Comparison of ENCODE assay signal across 15 mouse cellular contexts in genomic region chr15:31237368-31237767, GRCm38 (mm10). TPM values are rescaled to one million over a fixed set of nuclear protein-coding genes. Genes with fewer than 3 reads are reported as not detected.
A peak's percentile ranks its signal among the peaks of the same experiment; 100 is the strongest.
DNase-seq lines count a peak whose midpoint lies in the region; ATAC-seq lines count a peak whose summit lies in the region.
"Had no signal": no experiment of that assay in that cellular context is flagged by ENCODE, and none has a peak within 500 bp of the region (broad histone marks: within the 10 kb centered on the region; RNA-seq: fewer than 3 reads in every experiment).

No protein-coding gene starts in this region.

- no peak for ATAC-seq in kidney, embryonic 14.5 days (ENCODE audit: low FRiP score, low TSS enrichment)
- no peak for ATAC-seq in midbrain, embryonic 15.5 days (replicated peaks)
- ATAC-seq in hindbrain, embryonic 11.5 days (ENCODE audit: low FRiP score): no peak
- ATAC-seq: forebrain, embryonic 16.5 days; lung, postnatal 0 days had no signal

- H3K4me2 ChIP-seq in kidney, embryonic 14.5 days (replicated peaks; ENCODE audit: low read depth, low read length): no peak overlapping the region
- no peak overlapping the region for H3K4me2 ChIP-seq in midbrain, embryonic 15.5 days
- no peak overlapping the region for H3K4me2 ChIP-seq in hindbrain, embryonic 11.5 days (replicated peaks; ENCODE audit: low read depth, low read length)
- H3K4me2 ChIP-seq: limb, embryonic 12.5 days; midbrain, embryonic 12.5 days had no signal

- H3K9ac ChIP-seq in kidney, embryonic 14.5 days (ENCODE audit: low read depth, low read length): no peak overlapping the region
- no peak overlapping the region for H3K9ac ChIP-seq in midbrain, embryonic 15.5 days
- no peak overlapping the region for H3K9ac ChIP-seq in hindbrain, embryonic 11.5 days (ENCODE audit: low read depth, low read length)
- H3K9ac ChIP-seq: limb, embryonic 12.5 days; midbrain, embryonic 12.5 days had no signal

- peaks cover 20% of the 10 kb centered on the region; the same call in 1 of the 2 replicates for H3K36me3 ChIP-seq in kidney, embryonic 14.5 days (ENCODE audit: control insufficient read depth, insufficient read depth, low read length)
- H3K36me3 ChIP-seq in midbrain, embryonic 15.5 days (replicated peaks): no peaks in the 10 kb centered on the region
- no peaks in the 10 kb centered on the region for H3K36me3 ChIP-seq in hindbrain, embryonic 11.5 days (ENCODE audit: control insufficient read depth, insufficient read depth, low read length)
- H3K36me3 ChIP-seq: midbrain, embryonic 12.5 days had no signal

- no peaks in the 10 kb centered on the region for H3K9me3 ChIP-seq in kidney, embryonic 14.5 days (ENCODE audit: control insufficient read depth, low read length)
- no peaks in the 10 kb centered on the region for H3K9me3 ChIP-seq in midbrain, embryonic 15.5 days
- H3K9me3 ChIP-seq in hindbrain, embryonic 11.5 days (ENCODE audit: control insufficient read depth, low read length): no peaks in the 10 kb centered on the region
- H3K9me3 ChIP-seq: midbrain, embryonic 12.5 days had no signal

- no peak overlapping the region for H3K27ac ChIP-seq in kidney, embryonic 14.5 days (ENCODE audit: low read depth, low read length)
- no peak overlapping the region for H3K27ac ChIP-seq in midbrain, embryonic 15.5 days
- no peak overlapping the region for H3K27ac ChIP-seq in hindbrain, embryonic 11.5 days (ENCODE audit: low read depth, low read length)
- H3K27ac ChIP-seq: gastrocnemius, adult 2 months; limb, embryonic 12.5 days; midbrain, embryonic 12.5 days had no signal

- no peak overlapping the region for H3K4me3 ChIP-seq in kidney, embryonic 14.5 days (ENCODE audit: low read length)
- no peak overlapping the region for H3K4me3 ChIP-seq in midbrain, embryonic 15.5 days
- H3K4me3 ChIP-seq in hindbrain, embryonic 11.5 days (ENCODE audit: low read depth, low read length): no peak overlapping the region
- H3K4me3 ChIP-seq: gastrocnemius, adult 2 months; limb, embryonic 12.5 days; midbrain, embryonic 12.5 days had no signal

- peak; percentile 27 for DNase-seq in kidney, adult 18-20 months
- DNase-seq in adrenal gland, adult (ENCODE audit: inconsistent age in 2 of 2, low spot score in 1 of 2): peak; percentile 78 to 87
- peak; percentile 61 for DNase-seq in adrenal gland, postnatal 10 days
- DNase-seq in kidney, adult 9 months: peak; percentile 24
- no peak for DNase-seq in hindbrain, embryonic 11.5 days (ENCODE audit: low spot score)
- DNase-seq: cerebellum, adult 2 months; embryo, embryonic 11 days; gastrocnemius, adult 2 months; thymus, postnatal 25 days had no signal

- 76% methylated on average over 11 of the region's 11 CpGs for WGBS in kidney, embryonic 14.5 days
- WGBS in midbrain, embryonic 15.5 days: 85% methylated on average over 11 of the region's 11 CpGs
- WGBS in hindbrain, embryonic 11.5 days: 85% methylated on average over 11 of the region's 11 CpGs

- H3K27me3 ChIP-seq in kidney, embryonic 14.5 days (ENCODE audit: control insufficient read depth, insufficient read depth, low read length): no peaks in the 10 kb centered on the region
- H3K27me3 ChIP-seq in midbrain, embryonic 15.5 days (replicated peaks): no peaks in the 10 kb centered on the region
- H3K27me3 ChIP-seq in hindbrain, embryonic 11.5 days (ENCODE audit: control insufficient read depth, insufficient read depth, low read length): no peaks in the 10 kb centered on the region
- H3K27me3 ChIP-seq: limb, embryonic 12.5 days; midbrain, embryonic 12.5 days had no signal

- no peaks in the 10 kb centered on the region for H3K4me1 ChIP-seq in kidney, embryonic 14.5 days (ENCODE audit: control insufficient read depth, insufficient read depth, low read length)
- no peaks in the 10 kb centered on the region for H3K4me1 ChIP-seq in midbrain, embryonic 15.5 days
- H3K4me1 ChIP-seq in hindbrain, embryonic 11.5 days (replicated peaks; ENCODE audit: control insufficient read depth, insufficient read depth, low read length): no peaks in the 10 kb centered on the region
- H3K4me1 ChIP-seq: midbrain, embryonic 12.5 days had no signal

RNA-seq across cellular contexts. Expression of gene Dap, which starts 13.3 kb away (rescaled TPM):
- 87.1 and 96.9 TPM in 2 replicates for polyA plus RNA-seq in kidney, embryonic 14.5 days (2014; fragmentation: Nextera tagmentation; extraction: Ambion mirVana)
- total RNA-seq in adrenal gland, postnatal 10 days (2021): 10 to 100 TPM; 71.1 to 81.2 TPM
- polyA plus RNA-seq in midbrain, embryonic 15.5 days (2015; fragmentation: Nextera tagmentation; extraction: Ambion mirVana): 22.8 and 24.8 TPM in 2 replicates
- 39.7 and 50.9 TPM in 2 replicates for polyA plus RNA-seq in hindbrain, embryonic 11.5 days (2014; fragmentation: Nextera tagmentation; extraction: Ambion mirVana)
